Mouse (Mus musculus) spleen, adult 12 weeks (tissue): ENCODE measurements around the gene Pex6.

Experiments
- DNase-seq: peaks from one replicate; pipeline ENCODE4 v3.0.0; 2022; ENCODE audit warnings: low spot score

Pex6 gene

GRCm38 (mm10) chr17:46775070-46775469, 63.8 kb downstream of the Pex6 start:
- no peak for DNase-seq
